Mouse (Mus musculus) forelimb bud, embryonic 11.5 days (tissue): ENCODE data around the gene Camk1d.
"Not testable (repeated sequence)": the region's sequence is repeated elsewhere in the genome, so short reads cannot be mapped to it uniquely, and the experiment has no call there.

Experiments used
- DNase-seq: peaks from one replicate; pipeline ENCODE4 v3.0.0-alpha.2; 2012; ENCODE audit warnings: low read depth, low spot score

Gene Camk1d

GRCm38 (mm10) chr2:5262279-5262678 is 452.0 kb downstream of the Camk1d start:
- DNase-seq = no peak

GRCm38 (mm10) chr2:5258250-5258649 is 456.1 kb downstream of the Camk1d start:
- no peak for DNase-seq

- DNase-seq = no peak
Measured at GRCm38 (mm10) chr2:5249969-5250368, 464.3 kb downstream of the Camk1d start.

- DNase-seq = not testable (repeated sequence)
Measured at GRCm38 (mm10) chr2:5249199-5249598, 465.1 kb downstream of the Camk1d start.
